Mouse (Mus musculus): ENCODE data around the gene Actr2. TPM values are rescaled to one million over a fixed set of nuclear protein-coding genes. Genes with fewer than 3 reads are reported as not detected.

The Actr2 gene
- polyA plus RNA-seq, 1 experiment from 2014 or later = 94.7 TPM

DNA sequence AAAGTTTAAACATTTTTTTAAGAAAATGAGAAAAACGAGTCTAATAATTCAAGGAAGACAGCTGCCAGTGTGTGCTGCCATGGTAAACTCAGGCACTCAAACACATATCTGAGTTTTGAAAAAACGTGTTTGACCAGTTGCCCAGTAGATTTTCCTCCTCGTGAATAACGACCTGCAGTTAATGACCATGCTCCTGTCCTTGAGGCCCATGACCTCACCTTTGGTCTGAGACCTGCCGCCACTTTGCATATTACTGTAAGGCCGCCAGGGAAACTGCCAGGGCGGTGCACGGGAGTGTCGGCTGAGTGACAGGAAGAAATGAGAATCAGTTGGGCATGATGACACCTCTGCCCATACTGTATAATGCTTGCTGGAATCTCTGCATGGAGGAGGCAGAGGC lies 85.0 kb downstream of the Actr2 start:
- no peaks in the 10 kb centered on the region for H3K9me3 ChIP-seq (ENCODE audit: control insufficient read depth, low read length)
- ATAC-seq (ENCODE audit: low FRiP score, low TSS enrichment) = no peak
- no peak overlapping the region for H3K27ac ChIP-seq (replicated peaks)
- no peak overlapping the region for H3K4me2 ChIP-seq (replicated peaks; ENCODE audit: low read depth)
- TF ChIP-seq CTCF (IDR thresholded peaks at IDR 0.05; ENCODE audit: low read depth) (no peak), EP300 (optimal IDR thresholded peaks at IDR 0.05) (no peak)
- H3K4me3 ChIP-seq (ENCODE audit: low read depth, low read length) = no peak overlapping the region
- H3K27me3 ChIP-seq (ENCODE audit: control insufficient read depth, insufficient read depth, low read length) = no peaks in the 10 kb centered on the region
- H3K36me3 ChIP-seq (ENCODE audit: control insufficient read depth, insufficient read depth, low read length) = no peaks in the 10 kb centered on the region
- H3K4me1 ChIP-seq (replicated peaks; ENCODE audit: control insufficient read depth, insufficient read depth) = no peaks in the 10 kb centered on the region
- WGBS = 64% methylated on average over 9 of the region's 9 CpGs
- no peak for DNase-seq (ENCODE audit: low spot score)
- H3K9ac ChIP-seq (ENCODE audit: low read length) = no peak overlapping the region

GRCm38 (mm10) chr11:20025899-20026298 lies 86.8 kb downstream of the Actr2 start:
- Histone ChIP-seq H3K36me3 (ENCODE audit: control insufficient read depth, insufficient read depth, low read length) (peaks cover 6% of the 10 kb centered on the region), H3K4me1 (replicated peaks; ENCODE audit: control insufficient read depth, insufficient read depth) (no peaks in the 10 kb centered on the region), H3K4me2 (replicated peaks; ENCODE audit: low read depth) (no peak overlapping the region), H3K27ac (replicated peaks) (no peak overlapping the region), H3K27me3 (ENCODE audit: control insufficient read depth, insufficient read depth, low read length) (no peaks in the 10 kb centered on the region), H3K4me3 (ENCODE audit: low read depth, low read length) (no peak overlapping the region), H3K9ac (ENCODE audit: low read length) (no peak overlapping the region), H3K9me3 (ENCODE audit: control insufficient read depth, low read length) (0 out of 2 replicates have a peak, but pooled peaks cover 5% of the 10 kb centered on the region)
- no peak for DNase-seq (ENCODE audit: low spot score)
- no peak for ATAC-seq (ENCODE audit: low FRiP score, low TSS enrichment)
- TF ChIP-seq EP300 (optimal IDR thresholded peaks at IDR 0.05) (no peak), CTCF (IDR thresholded peaks at IDR 0.05; ENCODE audit: low read depth) (peak; percentile 24; the same call in 1 of the 2 replicates)
- WGBS = 67% methylated on average over 11 of the region's 11 CpGs

- Histone ChIP-seq H3K4me1 (replicated peaks; ENCODE audit: control insufficient read depth, insufficient read depth) (no peaks in the 10 kb centered on the region), H3K27me3 (ENCODE audit: control insufficient read depth, insufficient read depth, low read length) (no peaks in the 10 kb centered on the region), H3K36me3 (ENCODE audit: control insufficient read depth, insufficient read depth, low read length) (peaks cover 32% of the 10 kb centered on the region), H3K9ac (ENCODE audit: low read length) (no peak overlapping the region), H3K9me3 (ENCODE audit: control insufficient read depth, low read length) (0 out of 2 replicates have a peak, but pooled peaks cover 12% of the 10 kb centered on the region), H3K4me2 (replicated peaks; ENCODE audit: low read depth) (no peak overlapping the region), H3K4me3 (ENCODE audit: low read depth, low read length) (no peak overlapping the region), H3K27ac (replicated peaks) (no peak overlapping the region)
- TF ChIP-seq EP300 (optimal IDR thresholded peaks at IDR 0.05) (no peak), CTCF (IDR thresholded peaks at IDR 0.05; ENCODE audit: low read depth) (no peak)
- DNase-seq (ENCODE audit: low spot score) (no peak), ATAC-seq (ENCODE audit: low FRiP score, low TSS enrichment) (no peak)
- 91% methylated on average over 14 of the region's 14 CpGs for WGBS
Observed at GRCm38 (mm10) chr11:20022911-20023482, 89.7 kb downstream of the Actr2 start.

GRCm38 (mm10) chr11:20022462-20022861 lies 90.3 kb downstream of the Actr2 start:
- no peak overlapping the region for H3K27ac ChIP-seq (replicated peaks)
- WGBS = 86% methylated on average over 2 of the region's 2 CpGs
- ATAC-seq (ENCODE audit: low FRiP score, low TSS enrichment) = no peak
- no peaks in the 10 kb centered on the region for H3K4me1 ChIP-seq (replicated peaks; ENCODE audit: control insufficient read depth, insufficient read depth)
- 0 out of 2 replicates have a peak, but pooled peaks cover 12% of the 10 kb centered on the region for H3K9me3 ChIP-seq (ENCODE audit: control insufficient read depth, low read length)
- no peak for DNase-seq (ENCODE audit: low spot score)
- H3K4me2 ChIP-seq (replicated peaks; ENCODE audit: low read depth) = no peak overlapping the region
- TF ChIP-seq EP300 (optimal IDR thresholded peaks at IDR 0.05) (no peak), CTCF (IDR thresholded peaks at IDR 0.05; ENCODE audit: low read depth) (no peak)
- H3K9ac ChIP-seq (ENCODE audit: low read length) = no peak overlapping the region
- H3K4me3 ChIP-seq (ENCODE audit: low read depth, low read length) = no peak overlapping the region
- H3K27me3 ChIP-seq (ENCODE audit: control insufficient read depth, insufficient read depth, low read length) = no peaks in the 10 kb centered on the region
- peaks cover 33% of the 10 kb centered on the region for H3K36me3 ChIP-seq (ENCODE audit: control insufficient read depth, insufficient read depth, low read length)

- Histone ChIP-seq H3K9me3 (ENCODE audit: control insufficient read depth, low read length) (0 out of 2 replicates have a peak, but pooled peaks cover 12% of the 10 kb centered on the region), H3K36me3 (ENCODE audit: control insufficient read depth, insufficient read depth, low read length) (peaks cover 33% of the 10 kb centered on the region), H3K4me1 (replicated peaks; ENCODE audit: control insufficient read depth, insufficient read depth) (no peaks in the 10 kb centered on the region), H3K27ac (replicated peaks) (no peak overlapping the region), H3K4me2 (replicated peaks; ENCODE audit: low read depth) (no peak overlapping the region), H3K4me3 (ENCODE audit: low read depth, low read length) (no peak overlapping the region), H3K9ac (ENCODE audit: low read length) (no peak overlapping the region), H3K27me3 (ENCODE audit: control insufficient read depth, insufficient read depth, low read length) (no peaks in the 10 kb centered on the region)
- ATAC-seq (ENCODE audit: low FRiP score, low TSS enrichment) = no peak
- no peak for DNase-seq (ENCODE audit: low spot score)
- TF ChIP-seq EP300 (optimal IDR thresholded peaks at IDR 0.05) (no peak), CTCF (IDR thresholded peaks at IDR 0.05; ENCODE audit: low read depth) (no peak)
- 98% methylated on average over 35 of the region's 35 CpGs for WGBS
Observed at GRCm38 (mm10) chr11:20020720-20021119, 92.0 kb downstream of the Actr2 start.

- H3K9ac ChIP-seq (ENCODE audit: low read length) = no peak overlapping the region
- 100% methylated on average over 2 of the region's 2 CpGs for WGBS
- peaks cover 33% of the 10 kb centered on the region for H3K36me3 ChIP-seq (ENCODE audit: control insufficient read depth, insufficient read depth, low read length)
- no peak overlapping the region for H3K4me3 ChIP-seq (ENCODE audit: low read depth, low read length)
- no peak overlapping the region for H3K27ac ChIP-seq (replicated peaks)
- ATAC-seq (ENCODE audit: low FRiP score, low TSS enrichment) (no peak), DNase-seq (ENCODE audit: low spot score) (no peak)
- TF ChIP-seq EP300 (optimal IDR thresholded peaks at IDR 0.05) (no peak), CTCF (IDR thresholded peaks at IDR 0.05; ENCODE audit: low read depth) (no peak)
- no peaks in the 10 kb centered on the region for H3K4me1 ChIP-seq (replicated peaks; ENCODE audit: control insufficient read depth, insufficient read depth)
- no peaks in the 10 kb centered on the region for H3K27me3 ChIP-seq (ENCODE audit: control insufficient read depth, insufficient read depth, low read length)
- 0 out of 2 replicates have a peak, but pooled peaks cover 12% of the 10 kb centered on the region for H3K9me3 ChIP-seq (ENCODE audit: control insufficient read depth, low read length)
- no peak overlapping the region for H3K4me2 ChIP-seq (replicated peaks; ENCODE audit: low read depth)
Observed at GRCm38 (mm10) chr11:20018905-20019304, 93.8 kb downstream of the Actr2 start.
